Mouse (Mus musculus) lung, postnatal 0 days (tissue): ENCODE measurements at regions not wholly inside any gene's neighbourhood (a gene's known extent, or its start where the extent isn't known, plus 50 kb on each side); places are given as distances from the start of the nearest gene placed in this dataset.

ENCODE experiments used
- ATAC-seq: fragments of 200-750 bp; cut with Nextera tagmentation; 2 replicates; pipeline ENCODE4 v1.8.0; 2017; ENCODE audit warnings: moderate library complexity
- DNase-seq: peaks from one replicate; pipeline ENCODE4 v3.0.0-alpha.2; 2016; ENCODE audit warnings: low spot score
- H3K27ac ChIP-seq: fragments of 300-500 bp; sonication (generic); 2 replicates; pipeline ENCODE4 v1.5.1; 2014; ENCODE audit warnings: antibody characterized with exemption, mild to moderate bottlenecking, low read length, mixed read lengths
- H3K27me3 ChIP-seq: fragments of 300-500 bp; sonication (generic); replicated peaks from 2 replicates; pipeline ENCODE4 v1.6.1; 2014; ENCODE audit warnings: low read length, mixed read lengths; ENCODE audit not compliant: insufficient read depth
- H3K36me3 ChIP-seq: fragments of 300-500 bp; sonication (generic); 2 replicates; pipeline ENCODE4 v1.6.1; 2014; ENCODE audit warnings: low read length, mixed read lengths; ENCODE audit not compliant: insufficient read depth
- H3K4me1 ChIP-seq: fragments of 300-500 bp; sonication (generic); 2 replicates; pipeline ENCODE4 v1.6.1; 2014; ENCODE audit warnings: antibody characterized with exemption, low read depth, low read length, mixed read lengths; ENCODE audit not compliant: insufficient read depth
- H3K4me2 ChIP-seq: fragments of 300-500 bp; sonication (generic); replicated peaks from 2 replicates; pipeline ENCODE4 v1.6.1; 2014; ENCODE audit warnings: low read depth, mild to moderate bottlenecking, low read length, moderate library complexity, mixed read lengths
- H3K4me3 ChIP-seq: fragments of 300-500 bp; sonication (generic); 2 replicates; pipeline ENCODE4 v1.5.1; 2014; ENCODE audit warnings: low read depth, low read length
- H3K9ac ChIP-seq: fragments of 300-500 bp; sonication (generic); replicated peaks from 2 replicates; pipeline ENCODE4 v1.6.1; 2014; ENCODE audit warnings: low read depth, mild to moderate bottlenecking
- H3K9me3 ChIP-seq: fragments of 300-500 bp; sonication (generic); 2 replicates; pipeline ENCODE4 v1.6.1; 2016; ENCODE audit warnings: low read length, mixed read lengths
- CTCF ChIP-seq: IDR thresholded peaks from 2 replicates; pipeline ENCODE4 v1.5.1; 2016; ENCODE audit warnings: antibody characterized with exemption, mild to moderate bottlenecking
- EP300 ChIP-seq: IDR thresholded peaks from 2 replicates; pipeline ENCODE4 v1.6.1; 2016; ENCODE audit warnings: antibody characterized with exemption, mild to moderate bottlenecking, control low read depth
- WGBS: fragments of 180-500 bp; shearing (Covaris S2); extraction: QIAGEN DNeasy Blood & Tissue Kit; methylation state at CpG from one replicate; pipeline ENCODE4 v1.1.7; 2014; 5-methylcytosine and 5-hydroxymethylcytosine counted together

GRCm38 (mm10) chr15:93663876-93664275, 68.2 kb upstream of the Prickle1 start:
- TF ChIP-seq CTCF (no peak), EP300 (no peak)
- Histone ChIP-seq H3K4me1 (no peaks in the 10 kb centered on the region), H3K9ac (no peak overlapping the region), H3K36me3 (no peaks in the 10 kb centered on the region), H3K4me2 (no peak overlapping the region), H3K9me3 (no peaks in the 10 kb centered on the region), H3K27me3 (no peaks in the 10 kb centered on the region), H3K4me3 (no peak overlapping the region), H3K27ac (no peak overlapping the region)
- no peak for ATAC-seq
- 62% methylated on average over 5 of the region's 5 CpGs for WGBS
- DNase-seq, result no peak

DNA sequence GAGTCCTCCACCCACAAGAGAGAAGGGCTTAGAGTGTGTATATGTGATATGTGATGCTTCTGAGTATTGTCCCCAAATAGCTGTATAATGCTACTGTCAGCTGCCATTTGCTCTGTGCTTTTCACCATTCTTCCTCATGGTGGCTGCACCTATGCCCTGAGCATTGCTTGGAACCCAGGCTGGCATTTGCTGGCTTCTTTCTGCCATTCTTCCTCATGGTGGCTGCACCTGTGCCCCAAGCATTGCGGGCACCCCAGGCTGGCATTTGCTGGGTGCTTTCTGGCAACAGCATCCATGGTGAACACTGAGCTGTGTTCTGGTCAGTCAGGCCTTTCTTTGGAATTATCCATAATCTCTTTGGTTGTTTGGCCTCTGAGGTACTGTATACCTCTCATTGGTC, 66.9 kb upstream of the Prickle1 start:
- H3K4me1 ChIP-seq, result no peaks in the 10 kb centered on the region
- H3K36me3 ChIP-seq, result no peaks in the 10 kb centered on the region
- no peak for TF ChIP-seq EP300
- no peak for TF ChIP-seq CTCF
- H3K27ac ChIP-seq, result no peak overlapping the region
- no peaks in the 10 kb centered on the region for H3K27me3 ChIP-seq
- H3K9me3 ChIP-seq, result no peaks in the 10 kb centered on the region
- H3K9ac ChIP-seq, result no peak overlapping the region
- 88% methylated on average over 1 of the region's 1 CpGs for WGBS
- DNase-seq (no peak), ATAC-seq (no peak)
- no peak overlapping the region for H3K4me3 ChIP-seq
- no peak overlapping the region for H3K4me2 ChIP-seq

DNA sequence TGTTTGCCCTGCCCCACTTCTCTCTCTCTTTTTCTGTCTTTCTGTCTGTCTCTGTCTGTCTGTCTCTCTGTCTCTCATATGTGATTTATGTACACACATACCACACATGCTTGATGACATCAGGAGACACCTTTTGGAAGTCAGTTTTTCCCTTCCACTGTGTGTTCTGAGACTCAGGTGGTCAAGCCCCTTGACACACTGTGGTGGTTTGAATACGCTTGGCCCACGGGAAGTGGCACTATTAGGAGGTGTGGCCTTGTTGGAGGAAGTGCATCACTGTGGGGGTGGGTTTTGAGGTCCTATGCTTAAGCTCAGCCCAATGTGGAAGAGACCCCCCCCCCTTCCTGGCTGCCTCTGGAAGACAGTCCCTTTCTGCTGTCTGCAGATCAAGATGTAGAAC, 66.1 kb upstream of the Prickle1 start:
- H3K27ac ChIP-seq, result no peak overlapping the region
- H3K9ac ChIP-seq, result no peak overlapping the region
- ATAC-seq (no peak), DNase-seq (no peak)
- TF ChIP-seq EP300 (no peak), CTCF (no peak)
- 78% methylated on average over 2 of the region's 2 CpGs for WGBS
- H3K4me2 ChIP-seq, result no peak overlapping the region
- no peak overlapping the region for H3K4me3 ChIP-seq
- H3K27me3 ChIP-seq, result no peaks in the 10 kb centered on the region
- H3K4me1 ChIP-seq, result no peaks in the 10 kb centered on the region
- H3K36me3 ChIP-seq, result no peaks in the 10 kb centered on the region
- no peaks in the 10 kb centered on the region for H3K9me3 ChIP-seq

DNA sequence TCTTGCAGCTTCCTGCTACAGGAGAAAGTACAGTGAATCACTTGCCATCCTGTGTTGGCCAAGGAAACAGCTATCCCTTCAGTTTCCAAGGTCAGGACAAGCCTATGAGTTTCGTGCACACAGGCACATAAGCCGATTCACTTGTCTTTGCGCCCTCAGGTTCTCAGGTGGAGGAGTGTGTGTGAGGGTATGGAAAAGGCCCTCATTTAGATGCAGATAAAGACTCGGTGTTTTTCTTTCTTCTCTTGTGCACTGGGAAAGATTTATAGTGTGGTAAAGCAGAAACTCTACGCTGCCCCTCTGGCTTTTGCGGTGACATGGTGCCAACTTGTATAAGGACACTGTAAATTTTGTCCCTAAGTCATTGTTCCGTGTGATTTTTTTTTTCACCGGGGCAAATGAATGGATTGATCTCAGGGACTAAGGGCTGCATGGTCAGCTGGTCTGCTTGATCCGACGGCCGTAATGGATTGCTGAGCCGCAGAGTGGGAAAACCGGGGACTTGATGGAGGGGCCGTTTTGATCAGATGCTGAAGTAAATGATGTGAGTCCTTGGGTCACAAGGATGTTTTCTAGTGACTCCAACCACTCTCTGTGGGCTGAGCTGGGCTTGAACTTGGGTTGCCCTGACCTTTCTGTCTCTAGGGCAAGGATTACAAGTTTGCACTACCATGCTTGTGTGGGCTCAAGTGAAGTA, 65.4 kb upstream of the Prickle1 start:
- Histone ChIP-seq H3K9me3 (no peaks in the 10 kb centered on the region), H3K9ac (no peak overlapping the region), H3K27ac (no peak overlapping the region), H3K36me3 (no peaks in the 10 kb centered on the region), H3K4me1 (no peaks in the 10 kb centered on the region), H3K27me3 (no peaks in the 10 kb centered on the region), H3K4me3 (no peak overlapping the region), H3K4me2 (no peak overlapping the region)
- no peak for TF ChIP-seq EP300
- no peak for TF ChIP-seq CTCF
- no peak for ATAC-seq
- no peak for DNase-seq
- 92% methylated on average over 14 of the region's 14 CpGs for WGBS

DNA sequence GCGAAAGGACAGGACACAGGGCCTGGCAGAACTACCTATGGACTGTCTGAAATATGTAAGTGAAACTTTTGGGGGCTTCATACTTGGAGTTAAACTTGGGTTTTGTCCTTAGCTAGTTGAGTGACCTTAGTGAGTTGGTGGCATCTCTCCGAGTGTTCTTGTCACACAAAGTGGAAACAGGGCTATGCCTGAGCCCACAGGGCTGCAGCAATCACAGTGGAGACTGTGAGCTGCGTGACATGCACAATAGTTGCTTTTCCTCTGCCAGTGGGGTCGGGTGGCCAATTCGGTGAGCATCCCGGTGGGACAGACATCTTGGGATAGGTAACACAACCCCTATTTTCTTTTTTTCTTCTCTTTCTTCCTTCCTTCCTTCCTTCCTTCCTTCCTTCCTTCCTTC, 61.5 kb upstream of the Prickle1 start:
- H3K9me3 ChIP-seq, result no peaks in the 10 kb centered on the region
- no peaks in the 10 kb centered on the region for H3K27me3 ChIP-seq
- H3K36me3 ChIP-seq, result no peaks in the 10 kb centered on the region
- H3K4me2 ChIP-seq, result no peak overlapping the region
- DNase-seq (no peak), ATAC-seq (no peak)
- no peak overlapping the region for H3K27ac ChIP-seq
- H3K4me1 ChIP-seq, result no peaks in the 10 kb centered on the region
- TF ChIP-seq CTCF (no peak), EP300 (no peak)
- WGBS, result 88% methylated on average over 6 of the region's 6 CpGs
- H3K9ac ChIP-seq, result no peak overlapping the region
- H3K4me3 ChIP-seq, result no peak overlapping the region

GRCm38 (mm10) chr15:93656713-93657112, 61.0 kb upstream of the Prickle1 start:
- H3K27ac ChIP-seq, result no peak overlapping the region
- H3K27me3 ChIP-seq, result no peaks in the 10 kb centered on the region
- DNase-seq, result peak; percentile 34
- 38% methylated on average over 6 of the region's 6 CpGs for WGBS
- no peak overlapping the region for H3K9ac ChIP-seq
- H3K4me2 ChIP-seq, result no peak overlapping the region
- H3K36me3 ChIP-seq, result no peaks in the 10 kb centered on the region
- no peaks in the 10 kb centered on the region for H3K4me1 ChIP-seq
- H3K4me3 ChIP-seq, result no peak overlapping the region
- no peaks in the 10 kb centered on the region for H3K9me3 ChIP-seq
- TF ChIP-seq EP300 (peak; percentile 35; the same call in 1 of the 2 replicates), CTCF (no peak)
- ATAC-seq, result peak; percentile 33

GRCm38 (mm10) chr15:93655743-93656142, 60.1 kb upstream of the Prickle1 start:
- 61% methylated on average over 6 of the region's 6 CpGs for WGBS
- H3K4me1 ChIP-seq, result no peaks in the 10 kb centered on the region
- no peak for ATAC-seq
- H3K9ac ChIP-seq, result no peak overlapping the region
- H3K36me3 ChIP-seq, result no peaks in the 10 kb centered on the region
- no peaks in the 10 kb centered on the region for H3K27me3 ChIP-seq
- H3K4me2 ChIP-seq, result no peak overlapping the region
- TF ChIP-seq CTCF, result no peak
- no peak for TF ChIP-seq EP300
- H3K4me3 ChIP-seq, result no peak overlapping the region
- no peak overlapping the region for H3K27ac ChIP-seq
- DNase-seq, result no peak
- no peaks in the 10 kb centered on the region for H3K9me3 ChIP-seq
